Mouse (Mus musculus) neural tube, embryonic 10.5 days (tissue): ENCODE measurements at regions not wholly inside any gene's neighbourhood (a gene's known extent, or its start where the extent isn't known, plus 50 kb on each side); places are given as distances from the start of the nearest gene placed in this dataset.
"Not testable (repeated sequence)": the region's sequence is repeated elsewhere in the genome, so short reads cannot be mapped to it uniquely, and the experiment has no call there.

Source experiments
- DNase-seq: peaks from one replicate; pipeline ENCODE4 v3.0.0-alpha.2; 2017; ENCODE audit warnings: low spot score; ENCODE audit errors: extremely low spot score

DNA sequence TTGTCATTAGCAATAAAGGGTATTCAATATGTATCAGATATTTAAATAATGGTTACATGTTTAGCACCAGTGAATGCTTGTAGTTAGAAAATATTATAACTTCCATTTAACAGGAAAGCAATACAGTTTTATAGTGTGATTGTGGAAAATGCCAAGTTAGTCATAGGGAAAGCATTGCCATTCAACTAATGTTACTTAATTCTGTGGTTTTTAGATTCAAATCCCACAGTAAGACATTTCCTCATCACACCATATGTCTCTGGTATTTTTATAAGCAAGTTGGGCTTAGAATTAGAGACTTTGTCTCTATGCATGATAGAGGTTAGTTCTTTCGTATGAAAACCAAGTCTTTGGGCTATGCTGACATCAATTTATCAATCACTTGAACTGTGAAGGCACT lies 133.0 kb downstream of the Prr30 start:
- DNase-seq = no peak

DNA sequence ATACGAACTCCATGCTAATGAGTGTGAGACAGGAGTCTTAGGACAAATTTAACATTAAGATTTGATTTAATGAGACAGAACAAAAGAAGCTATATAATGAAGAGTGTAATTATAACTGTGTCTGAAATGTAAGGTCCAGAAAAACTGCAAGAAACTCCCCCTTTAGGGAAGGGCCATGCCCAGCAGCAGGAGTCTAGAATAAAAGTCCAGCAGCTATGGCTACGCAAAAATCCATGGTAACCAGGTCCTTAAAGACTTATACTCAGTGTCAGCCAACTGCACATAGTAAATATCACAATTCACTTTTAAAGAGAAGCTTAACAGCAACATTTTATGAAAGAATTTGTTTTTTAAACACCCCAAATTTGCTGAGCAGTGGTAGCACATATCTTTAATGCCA lies 143.3 kb downstream of the Prr30 start:
- no peak for DNase-seq

DNA sequence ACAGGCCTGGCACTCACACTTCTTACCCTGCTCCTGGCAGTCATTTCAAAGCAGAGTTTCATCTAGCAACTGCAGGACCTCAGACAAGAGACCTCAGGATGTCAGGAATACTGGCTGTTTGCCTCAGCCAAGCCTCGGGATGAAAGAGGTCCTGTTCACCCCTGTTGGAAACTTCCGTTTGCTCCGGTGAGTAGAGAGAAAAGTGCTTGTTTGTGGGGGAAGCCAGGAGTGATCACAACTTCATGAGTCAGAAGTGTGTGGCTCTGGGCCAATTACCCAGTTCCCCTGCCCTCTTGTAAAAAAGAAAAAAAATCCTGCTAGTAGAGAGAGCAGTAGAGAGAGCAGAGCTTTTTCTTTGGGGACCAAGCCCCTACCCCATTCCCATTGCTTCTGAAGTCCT lies 144.2 kb downstream of the Prr30 start:
- DNase-seq = no peak

DNA sequence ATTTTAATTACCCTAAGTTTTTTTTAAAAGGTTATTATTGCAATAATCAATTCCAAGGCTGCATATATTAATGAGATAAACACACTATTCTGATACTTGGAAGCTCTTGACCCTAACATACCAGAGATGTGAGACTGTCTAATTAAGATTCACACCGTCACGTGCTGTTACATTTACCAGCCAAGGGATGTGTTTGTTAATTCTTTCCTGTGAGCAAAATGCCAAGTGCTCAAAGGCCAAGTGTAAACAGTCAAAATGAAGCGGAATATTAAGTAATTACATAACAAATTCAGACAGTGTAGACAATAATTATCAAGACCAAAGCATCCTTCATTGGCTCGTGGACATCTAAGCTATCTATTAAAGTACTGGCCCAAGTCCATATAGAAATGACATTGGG lies 145.3 kb downstream of the Prr30 start:
- no peak for DNase-seq

DNA sequence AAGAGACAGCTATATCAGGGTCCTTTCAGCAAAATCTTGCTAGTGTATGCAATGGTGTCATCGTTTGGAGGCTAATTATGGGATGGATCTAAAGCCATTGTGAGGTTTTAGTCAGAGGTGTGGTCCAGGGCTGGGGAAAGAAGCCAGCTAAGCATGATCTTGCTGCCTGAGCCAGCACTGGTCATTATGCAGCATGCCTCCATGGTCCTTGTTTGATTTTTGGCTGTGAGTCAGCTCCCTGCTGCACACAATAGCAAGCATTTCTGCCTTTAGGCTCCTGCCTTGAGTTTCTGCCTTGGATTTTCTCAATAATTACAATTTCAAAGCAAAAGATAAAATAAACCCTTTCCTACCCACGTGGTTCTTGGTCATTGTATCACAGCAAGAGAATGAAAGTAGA lies 147.4 kb downstream of the Prr30 start:
- DNase-seq = no peak

DNA sequence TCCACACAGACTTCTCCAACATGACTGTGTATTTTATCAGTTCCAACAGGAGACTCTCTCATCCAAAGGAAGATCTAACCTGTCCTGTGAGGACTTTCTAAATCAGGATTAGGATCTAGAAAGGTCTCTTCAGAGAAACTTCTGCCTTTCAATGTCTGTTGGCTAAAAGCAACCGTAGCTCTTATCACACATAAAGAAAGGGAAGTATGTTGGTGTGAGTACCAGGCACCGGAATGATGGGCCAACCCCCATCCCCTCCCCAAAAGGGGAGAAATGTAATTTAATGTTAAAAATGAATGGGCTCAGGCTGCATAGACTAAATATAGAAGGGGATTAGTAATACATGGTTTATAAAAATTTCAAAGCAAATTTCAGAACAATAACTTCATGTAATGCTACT lies 149.9 kb downstream of the Prr30 start:
- no peak for DNase-seq

DNA sequence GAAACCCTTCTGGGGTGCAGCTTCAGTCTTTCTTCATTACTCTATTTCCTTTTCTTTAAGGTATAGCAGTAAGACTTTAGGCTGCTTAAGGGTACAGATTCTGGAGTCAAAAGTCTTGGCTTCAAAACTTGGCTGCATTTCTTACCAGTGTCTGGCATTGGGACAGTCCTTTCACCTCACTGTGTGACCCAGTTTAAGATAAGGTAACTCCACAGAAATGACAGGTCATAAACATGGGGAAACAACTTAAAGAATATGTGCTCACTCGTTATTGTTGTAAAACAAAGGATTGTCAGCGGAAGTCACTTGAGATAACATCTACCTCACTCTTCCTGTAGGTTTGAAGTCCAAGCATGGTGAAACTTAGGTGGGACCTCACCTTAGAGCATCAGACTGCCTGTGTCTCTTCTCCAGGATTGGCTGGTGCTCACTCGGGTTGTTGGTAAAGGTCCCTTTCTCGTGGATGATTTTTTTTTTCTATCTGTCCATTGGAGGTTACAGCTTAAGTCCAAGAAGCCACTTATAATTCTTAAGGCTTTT lies 150.4 kb downstream of the Prr30 start:
- no peak for DNase-seq

DNA sequence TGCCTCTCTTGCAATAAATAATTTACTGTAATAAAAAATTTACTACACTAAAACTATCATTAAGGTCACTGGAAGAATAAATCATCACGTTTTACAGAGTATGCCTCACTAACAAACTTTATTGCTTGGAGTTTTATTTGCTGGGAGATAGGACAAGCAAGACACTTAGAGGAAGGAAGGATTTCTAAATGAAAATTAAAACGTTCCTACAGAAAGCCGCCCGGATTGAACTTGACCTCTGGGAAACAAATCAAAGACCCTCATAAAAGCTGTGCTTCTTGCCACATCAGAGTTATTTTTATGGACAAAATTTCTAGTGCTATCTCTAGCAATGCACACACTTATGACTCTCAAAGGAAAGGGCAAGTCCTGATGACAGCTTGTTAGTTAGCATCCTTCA lies 156.6 kb downstream of the Prr30 start:
- no peak for DNase-seq

DNA sequence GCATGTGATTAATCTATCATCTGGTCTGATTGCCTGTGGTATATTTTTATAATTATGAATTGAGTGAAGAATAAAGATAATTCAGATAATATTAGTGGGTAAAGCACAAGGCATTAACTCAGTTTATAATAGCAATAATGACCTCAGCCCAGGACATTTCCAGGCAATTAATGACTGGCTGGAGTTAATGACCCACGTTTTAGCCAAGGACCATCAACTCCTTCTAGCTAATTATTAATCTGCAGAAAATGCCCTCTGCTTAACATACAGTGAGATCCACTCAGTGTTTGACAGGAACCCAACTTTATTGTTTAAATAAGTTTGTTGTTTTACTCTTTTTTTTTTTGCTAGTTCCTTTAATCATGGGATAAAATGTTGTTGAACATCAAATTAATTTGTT lies 199.1 kb downstream of the Prr30 start:
- no peak for DNase-seq

DNA sequence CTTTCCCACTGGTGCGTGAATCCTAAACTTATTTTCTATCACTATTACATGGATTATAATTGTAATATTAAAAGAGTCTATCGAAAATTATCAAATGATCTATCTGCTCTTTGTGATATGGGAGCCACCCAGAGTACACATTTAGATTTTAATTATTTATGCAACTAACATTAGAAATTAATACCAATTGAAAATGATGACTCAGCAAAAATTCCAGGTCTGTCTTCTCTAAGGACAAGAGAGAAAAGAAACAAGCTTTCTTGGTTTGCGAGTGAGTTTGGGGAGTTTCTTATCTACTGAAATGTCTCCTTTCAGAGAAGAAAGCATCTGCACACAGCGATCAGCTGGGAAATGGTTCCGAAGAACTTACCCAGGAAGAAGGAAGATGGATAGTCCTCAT lies 219.4 kb downstream of the Prr30 start:
- no peak for DNase-seq

DNA sequence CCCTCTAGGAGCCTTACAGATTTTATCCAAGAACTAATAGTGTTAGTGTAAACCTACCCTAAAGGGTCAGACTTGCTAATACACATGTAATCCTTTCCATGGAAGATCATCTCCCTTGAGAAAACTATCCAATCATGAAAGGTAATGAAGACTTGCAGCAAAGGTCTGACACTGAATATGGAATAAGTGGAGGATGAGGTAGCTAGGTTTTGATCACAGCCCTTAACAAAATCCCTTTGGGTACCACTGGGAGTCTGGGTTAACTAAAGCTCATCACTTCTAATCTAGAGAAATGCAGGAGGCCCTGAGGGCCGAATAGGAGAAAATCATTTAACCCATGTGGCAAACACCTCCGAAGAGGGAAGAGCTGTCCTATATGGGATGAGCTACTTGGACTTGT lies 221.6 kb downstream of the Prr30 start:
- no peak for DNase-seq

DNA sequence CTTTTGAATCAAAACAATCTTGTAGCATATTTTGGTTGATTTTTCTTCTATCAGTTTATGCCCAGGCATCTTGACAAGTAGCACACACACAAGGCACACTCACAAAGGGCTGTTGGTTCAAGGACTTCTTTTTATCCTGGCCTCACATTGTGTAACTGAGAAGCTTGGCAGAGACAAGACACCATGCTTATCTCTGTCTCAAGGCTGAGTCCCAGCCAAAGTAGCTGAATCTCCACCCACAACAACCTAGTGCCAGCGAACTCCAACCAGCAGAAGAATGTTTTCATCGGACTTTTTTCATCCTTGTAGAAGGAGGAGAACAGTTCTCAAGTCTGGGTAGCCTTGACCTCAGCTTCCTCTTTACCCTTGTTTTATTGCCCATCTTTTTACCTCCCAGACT lies 229.2 kb downstream of the Prr30 start:
- DNase-seq = no peak

DNA sequence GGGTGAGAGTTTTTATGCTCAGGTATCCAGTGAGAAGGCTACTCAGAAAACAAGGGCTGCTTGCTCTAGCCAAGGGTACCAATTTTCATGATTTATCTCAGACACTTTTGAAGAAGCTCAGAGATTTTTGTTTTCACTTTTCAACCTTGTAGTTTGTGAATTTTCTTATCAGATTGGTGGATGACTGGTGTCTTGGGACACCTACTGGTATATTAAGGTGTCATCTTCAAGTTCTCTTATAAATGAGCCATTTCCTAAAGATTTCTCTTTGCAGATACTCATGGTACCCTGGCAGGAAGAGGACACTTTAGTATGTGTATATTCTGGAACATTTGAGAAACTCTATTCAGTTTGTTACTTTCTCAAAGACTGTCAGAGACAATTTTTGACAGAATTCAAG lies 239.9 kb downstream of the Prr30 start:
- no peak for DNase-seq

DNA sequence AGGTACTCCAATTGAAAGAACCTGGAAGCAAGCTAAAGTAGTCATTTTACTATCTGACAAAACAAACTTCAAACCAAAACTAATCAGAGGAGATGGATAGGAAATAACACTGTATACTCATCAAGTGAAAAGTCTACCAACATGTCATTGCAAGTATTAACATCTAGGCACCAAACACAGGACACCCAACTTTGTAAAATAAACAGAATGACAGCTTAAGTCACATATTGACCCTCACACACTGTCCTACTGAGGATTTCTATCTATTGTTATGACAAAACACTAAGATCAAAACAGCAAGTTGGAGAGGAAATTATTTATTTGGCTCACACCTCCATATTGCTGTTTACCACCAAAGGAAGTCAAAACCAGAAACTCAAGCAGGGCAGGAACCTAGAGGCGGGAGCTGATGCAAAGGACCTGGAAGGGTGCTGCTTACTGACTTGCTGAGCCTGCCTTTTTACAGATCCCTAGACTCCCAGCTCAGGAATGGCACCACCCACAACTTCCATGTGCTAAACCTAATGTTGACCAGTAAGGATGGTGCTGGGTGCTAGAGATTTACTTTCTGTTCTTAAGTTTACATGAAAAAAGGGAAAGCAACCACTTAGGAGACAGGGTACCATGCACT lies 244.2 kb downstream of the Prr30 start:
- no peak for DNase-seq

DNA sequence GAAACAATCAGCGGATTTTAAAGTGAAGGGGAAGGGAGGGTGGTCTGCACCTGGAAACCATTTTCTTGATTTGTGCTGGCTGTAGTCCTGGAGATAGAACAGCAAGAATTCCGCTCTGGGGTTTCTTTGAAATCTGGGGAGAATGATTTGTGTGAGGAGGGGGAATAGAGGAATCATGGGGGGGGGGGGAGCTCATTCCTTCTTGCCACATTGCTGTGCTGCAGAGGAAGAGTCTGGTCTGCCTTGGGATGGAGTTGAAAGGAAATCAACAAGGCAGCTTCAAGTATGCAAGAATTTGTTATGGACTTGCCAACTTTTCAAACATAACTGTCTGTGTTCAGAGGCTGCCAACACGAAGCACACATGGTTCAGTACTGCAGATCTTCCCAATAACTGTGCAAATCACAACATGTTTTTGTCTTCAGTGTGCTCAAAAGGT lies 249.4 kb downstream of the Prr30 start:
- DNase-seq = peak; percentile 36

DNA sequence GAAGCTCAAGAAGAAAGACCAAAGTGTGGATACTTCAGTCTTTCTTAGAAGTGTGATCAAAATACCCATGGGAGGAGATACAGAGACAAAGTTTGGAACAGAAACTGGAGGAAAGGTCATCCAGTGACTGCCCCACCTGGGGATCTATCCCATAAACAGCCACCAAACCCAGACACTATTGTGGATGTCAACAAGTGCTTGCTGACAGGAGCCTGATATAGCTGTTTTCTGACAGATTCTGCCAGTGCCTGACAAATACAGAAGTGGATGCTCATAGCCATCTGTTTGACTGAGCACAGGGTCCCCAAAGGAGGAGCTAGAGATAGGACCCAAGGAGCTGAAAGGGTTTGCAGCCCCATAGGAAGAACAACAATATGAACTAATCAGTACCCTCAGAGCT lies 252.5 kb downstream of the Prr30 start:
- DNase-seq = not testable (repeated sequence)

DNA sequence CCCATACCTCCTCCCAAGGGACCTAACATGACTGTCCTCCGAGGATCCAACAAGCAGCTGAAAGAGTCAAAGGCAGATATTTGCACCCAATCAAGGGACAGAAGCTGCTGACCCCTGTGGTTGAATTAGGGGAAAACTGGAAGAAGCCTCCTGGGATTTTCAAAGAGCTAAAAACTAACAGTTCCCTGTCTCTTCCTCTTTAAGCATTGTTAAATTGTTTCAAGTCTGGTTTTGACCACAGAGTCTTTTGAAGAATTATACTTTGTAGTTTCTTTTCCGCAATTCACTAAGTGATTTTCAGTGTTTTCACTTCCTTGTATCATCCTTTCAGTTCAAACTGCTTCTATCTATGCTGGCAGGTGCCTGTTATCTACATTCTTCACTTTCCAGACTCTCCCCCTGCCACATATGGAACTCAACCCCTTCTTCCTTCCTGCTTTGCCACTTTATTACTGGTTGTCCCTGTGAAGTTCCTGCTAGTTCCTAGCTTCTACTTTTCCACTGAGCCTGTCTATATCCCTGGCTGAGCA lies 262.7 kb downstream of the Prr30 start:
- DNase-seq = no peak

DNA sequence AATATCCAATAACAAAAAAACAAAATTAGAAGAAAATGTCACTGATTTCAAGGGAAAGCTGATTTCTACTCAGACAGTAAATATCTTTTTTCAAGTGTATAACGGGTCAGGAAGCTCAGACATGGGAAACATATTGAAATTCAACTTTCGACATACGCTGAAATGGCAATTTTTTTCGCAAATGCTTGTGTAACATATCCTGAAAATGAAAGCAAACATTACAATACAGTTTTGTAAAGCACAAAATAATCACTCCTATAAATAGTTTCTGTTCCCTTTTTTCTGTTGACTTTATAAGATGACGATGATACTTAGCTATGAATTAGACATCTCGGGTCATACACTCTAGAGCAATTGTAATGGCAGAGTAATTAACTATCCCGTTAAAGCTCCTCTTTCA lies 265.6 kb downstream of the Prr30 start:
- no peak for DNase-seq

DNA sequence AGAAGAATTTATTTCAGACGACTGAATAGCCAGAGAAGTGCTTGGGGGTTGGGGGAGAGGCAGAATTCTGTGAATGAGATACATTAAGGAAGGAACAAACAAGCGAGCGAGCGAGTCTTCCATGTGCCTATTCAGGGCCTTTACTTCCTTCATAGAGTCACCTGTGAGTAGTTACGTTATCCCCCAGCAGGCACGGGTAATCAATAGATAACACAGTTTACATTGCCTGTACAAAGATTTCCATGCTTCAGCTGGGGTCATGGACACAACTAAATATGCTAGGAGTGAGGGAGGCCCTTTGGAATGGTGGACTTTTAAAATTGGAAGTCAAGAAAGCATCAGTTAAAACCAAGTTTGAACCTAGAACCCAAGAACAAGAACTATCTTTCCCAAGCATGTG lies 275.2 kb downstream of the Prr30 start:
- no peak for DNase-seq

DNA sequence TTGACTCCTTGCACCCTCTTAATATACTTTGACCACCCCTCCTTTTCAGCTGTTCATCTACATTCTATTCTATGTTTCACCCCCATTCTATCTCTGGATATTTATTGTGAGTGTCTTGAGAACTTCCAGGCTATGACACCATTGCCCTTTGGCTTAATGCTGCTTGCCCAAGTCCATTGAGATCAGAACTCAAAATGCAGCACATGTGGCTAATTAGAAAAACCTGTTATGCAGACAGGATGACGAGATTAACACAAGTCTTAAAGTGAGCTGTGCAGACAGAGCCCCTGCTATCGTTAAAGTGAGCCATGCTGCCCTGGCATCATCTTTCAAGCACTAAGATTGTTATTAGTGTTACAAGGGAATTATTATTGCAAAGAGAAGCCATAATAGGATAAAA lies 299.9 kb downstream of the Prr30 start:
- DNase-seq = no peak

DNA sequence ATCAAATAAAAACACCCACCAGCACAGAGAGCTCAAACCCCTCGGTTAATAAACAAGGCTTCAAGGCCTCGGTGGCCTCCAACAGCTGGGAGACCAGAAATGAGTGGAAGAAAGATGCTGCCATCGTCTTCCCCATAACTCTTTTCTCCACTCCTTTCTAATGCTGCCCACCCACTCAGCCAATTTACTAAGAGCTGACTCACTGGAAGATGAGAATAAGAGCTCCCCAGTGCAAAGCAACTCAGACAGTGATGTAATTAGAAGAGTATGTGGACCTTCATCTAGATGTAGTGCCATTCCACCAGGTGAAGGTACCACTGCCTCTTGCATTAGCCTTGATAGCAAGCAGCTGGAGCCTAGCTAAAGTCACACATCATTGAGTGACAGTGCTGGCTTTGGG lies 301.1 kb downstream of the Prr30 start:
- no peak for DNase-seq

DNA sequence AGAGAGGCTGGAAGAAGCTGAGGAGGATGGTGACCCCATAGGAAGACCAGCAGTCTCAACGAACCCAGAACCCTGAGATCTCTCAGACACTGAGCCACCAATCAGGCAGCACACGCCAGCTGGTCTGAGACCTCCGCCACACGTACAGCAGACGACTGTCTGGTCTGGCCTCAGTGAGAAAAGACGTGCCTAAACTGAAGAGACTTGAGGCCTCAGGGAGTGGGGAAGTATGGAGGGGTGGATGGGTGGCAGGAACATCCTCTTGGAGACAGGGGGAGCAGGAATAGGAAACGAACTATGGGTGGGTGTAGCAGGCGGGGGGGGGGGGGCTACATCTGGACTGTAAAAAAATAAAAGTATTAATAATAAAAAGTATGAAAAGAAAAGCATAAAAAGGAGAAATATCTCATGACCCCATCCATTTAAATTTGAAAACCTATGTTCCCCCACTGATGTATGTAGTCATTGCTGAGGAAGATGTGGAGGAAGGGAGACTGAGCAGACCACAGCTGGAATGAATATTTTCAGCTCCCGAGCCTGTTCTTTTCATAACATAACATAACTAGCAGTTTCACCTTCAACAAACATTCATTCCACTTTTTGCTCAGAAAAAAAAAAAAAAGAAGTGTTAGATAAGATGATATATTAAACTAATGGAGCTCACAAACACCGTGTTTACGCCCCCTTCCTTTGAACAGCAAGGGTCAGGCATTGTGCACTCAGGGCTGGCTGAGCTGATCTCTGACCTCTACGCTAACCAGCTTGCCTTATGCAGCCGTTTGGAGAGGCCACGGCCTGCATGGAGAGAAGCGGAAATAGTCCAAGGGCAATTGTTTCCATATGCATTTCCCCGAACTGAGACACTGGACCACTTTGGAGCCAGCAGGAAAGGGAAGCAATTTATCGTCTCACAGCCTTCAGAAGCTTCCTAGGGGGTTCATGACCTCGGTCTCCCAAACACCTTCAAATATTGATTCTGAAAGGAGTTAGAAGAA lies 310.7 kb downstream of the Prr30 start:
- peak; percentile 69 for DNase-seq
